Mouse (Mus musculus) cortical plate, adult 2 months (tissue): ENCODE measurements around the gene Frmd4a.

Source experiments
- CTCF ChIP-seq: fragments of 200-500 bp; IDR thresholded peaks from 2 replicates; pipeline ENCODE4 v1.5.1; 2011; ENCODE audit warnings: mild to moderate bottlenecking, control low read depth, low read length; ENCODE audit not compliant: insufficient read depth; ENCODE audit errors: extremely low read depth
- POLR2A ChIP-seq: fragments of 200-500 bp; IDR thresholded peaks from 2 replicates; pipeline ENCODE4 v1.6.1; 2011; ENCODE audit warnings: mild to moderate bottlenecking, low read length, control low read depth; ENCODE audit not compliant: insufficient read depth; ENCODE audit errors: extremely low read depth

DNA sequence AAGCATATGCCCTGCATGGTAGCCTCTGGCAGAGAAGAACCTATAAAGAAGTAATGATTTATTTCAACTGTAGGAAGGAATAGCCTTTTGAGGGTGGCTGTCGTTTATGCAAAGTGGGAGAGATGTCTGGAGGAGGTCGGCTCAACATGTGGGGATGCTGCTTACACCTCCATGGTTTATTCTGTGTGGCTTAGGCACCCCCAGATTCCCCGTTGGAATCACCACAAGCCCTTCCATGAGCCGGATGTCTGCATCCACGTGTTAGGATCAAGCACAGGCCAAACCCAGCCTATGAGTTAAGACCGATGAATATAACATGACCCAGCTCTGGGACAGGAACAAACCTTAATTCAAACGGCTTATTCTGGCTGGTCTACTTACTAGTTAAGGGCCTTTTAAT, 284.2 kb downstream of the Frmd4a start:
- no peak for TF ChIP-seq CTCF
- no peak for TF ChIP-seq POLR2A
